ENCODE assay signal across 19 mouse cellular contexts in genomic region chr3:12226816-12227215, GRCm38 (mm10).
"Had no signal": no experiment of that assay in that cellular context is flagged by ENCODE, and none has a peak within 500 bp of the region (broad histone marks: within the 10 kb centered on the region; RNA-seq: fewer than 3 reads in every experiment).

No protein-coding gene starts in this region.

- H3K36me3 ChIP-seq: midbrain, embryonic 10.5 days; midbrain, embryonic 12.5 days; neural tube, embryonic 13.5 days; neural tube, embryonic 15.5 days had no signal

- ATAC-seq: midbrain, embryonic 16.5 days had no signal

- H3K27me3 ChIP-seq: midbrain, embryonic 12.5 days; neural tube, embryonic 13.5 days; neural tube, embryonic 15.5 days had no signal

- H3K9me3 ChIP-seq: midbrain, embryonic 10.5 days; midbrain, embryonic 12.5 days; neural tube, embryonic 13.5 days; neural tube, embryonic 15.5 days had no signal

- H3K9ac ChIP-seq: lung, embryonic 14.5 days; midbrain, embryonic 12.5 days; neural tube, embryonic 13.5 days; neural tube, embryonic 15.5 days had no signal

- DNase-seq: lung, adult 18-20 months; lung, embryonic 14.5 days; lung, postnatal 10 days; lung, postnatal 4 days; midbrain, embryonic 14.5 days; retina, postnatal 1 day; right cerebral cortex, adult 18-20 months; right cerebral cortex, postnatal 25 days; right cerebral cortex, postnatal 4 days; spleen, adult 18-20 months; thymus, adult 18-20 months; thymus, postnatal 14 days; thymus, postnatal 36 days had no signal

- H3K4me1 ChIP-seq: midbrain, embryonic 10.5 days; midbrain, embryonic 12.5 days; neural tube, embryonic 13.5 days; neural tube, embryonic 15.5 days had no signal

- H3K4me2 ChIP-seq: lung, embryonic 14.5 days; midbrain, embryonic 12.5 days; neural tube, embryonic 13.5 days; neural tube, embryonic 15.5 days had no signal

- H3K4me3 ChIP-seq: midbrain, embryonic 10.5 days; midbrain, embryonic 12.5 days; myocyte; neural tube, embryonic 13.5 days; neural tube, embryonic 15.5 days had no signal

- H3K27ac ChIP-seq: midbrain, embryonic 10.5 days; midbrain, embryonic 12.5 days; neural tube, embryonic 13.5 days; neural tube, embryonic 15.5 days had no signal
